Mouse (Mus musculus) left cerebral cortex, postnatal 14 days (tissue): ENCODE results near the gene Tecta. TPM values are rescaled to one million over a fixed set of nuclear protein-coding genes. Genes with fewer than 3 reads are reported as not detected.

Source experiments
- DNase-seq, 2 experiments: peaks; one replicate each; pipeline ENCODE4 v3.0.0; 2021 to 2022; ENCODE audit warnings: low spot score in 2 of 2, mixed read lengths in 1 of 2
- intact Hi-C: fragments of 180-260 bp; cut with DNase I; formaldehyde crosslinking; loops from one replicate; pipeline ENCODE4 v1.15.1; 2025
- total RNA-seq, 2 experiments: library from RNA; stranded (reverse); gene quantifications; 2 replicates each; pipeline ENCODE4 v1.2.3; 2021

Tecta gene
- total RNA-seq, 2 experiments from 2014 or later: 0.18 to 0.66 TPM

DNA sequence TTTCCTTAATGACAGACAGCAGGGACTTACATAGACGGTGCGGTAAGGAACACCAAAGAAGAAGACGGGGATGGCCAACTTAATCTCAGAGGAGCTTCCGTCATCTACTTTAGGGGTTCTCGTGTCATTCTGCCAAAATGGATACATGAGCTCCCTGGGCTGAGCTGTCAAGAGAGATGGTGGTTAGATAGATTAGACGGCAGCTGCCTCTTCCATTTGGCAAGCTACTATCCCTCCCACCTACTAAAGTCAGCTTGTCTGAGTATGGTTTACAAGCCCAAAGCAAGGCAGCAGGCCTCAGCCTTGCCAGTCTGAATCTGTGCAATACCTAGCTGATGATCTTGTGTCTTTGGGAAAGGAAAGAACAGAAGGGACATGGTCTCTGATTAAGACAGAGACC is 4.8 kb downstream of the Tecta start:
- DNase-seq: no peak
- intact Hi-C loops: loop anchor here (10.0 kb wide), 1 partner anchor 140 kb away; no protein-coding TSS in a partner anchor

DNA sequence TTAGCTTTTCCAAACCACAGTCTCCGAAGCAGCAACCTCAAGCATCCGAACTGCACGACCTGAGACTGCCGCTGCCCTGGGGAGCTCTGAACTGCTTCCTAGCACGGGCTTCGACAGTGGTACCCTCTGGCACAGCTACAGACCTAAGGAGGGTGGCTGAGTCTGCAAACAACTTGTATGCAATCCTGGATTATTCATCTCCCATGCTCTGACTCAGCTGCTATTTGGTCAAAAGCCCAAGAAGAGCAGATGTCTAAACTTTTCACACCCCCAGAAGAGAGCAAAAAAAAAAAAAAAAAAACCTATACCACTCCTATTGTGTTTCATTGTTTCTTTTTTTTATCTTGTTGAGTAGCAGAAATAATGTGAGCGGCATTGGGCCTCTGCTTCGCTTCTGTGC is 5.4 kb downstream of the Tecta start:
- intact Hi-C loops: loop anchor here (10.0 kb wide), 1 partner anchor 140 kb away; no protein-coding TSS in a partner anchor
- no peak for DNase-seq

DNA sequence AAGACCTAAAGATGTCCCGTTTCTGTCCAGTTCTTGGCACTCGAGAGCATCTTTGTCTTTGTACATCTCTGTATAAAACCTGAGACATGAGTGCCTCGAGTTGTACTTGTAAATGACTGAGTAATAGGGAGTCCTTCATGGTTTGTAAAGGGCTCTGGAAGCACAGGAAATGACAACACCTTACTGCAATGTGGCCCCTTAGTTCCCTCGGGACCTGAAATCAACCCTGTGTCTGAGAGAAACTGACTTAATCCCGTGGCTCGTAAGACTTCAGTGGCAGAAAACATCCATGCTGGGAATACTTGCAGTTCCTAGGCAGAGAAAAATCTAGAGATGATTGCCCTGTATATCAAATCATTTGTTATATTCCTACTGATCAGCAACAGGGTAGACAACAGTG is 6.8 kb downstream of the Tecta start:
- DNase-seq: no peak
- intact Hi-C loops: loop anchor here (10.0 kb wide), 1 partner anchor 142 kb away; no protein-coding TSS in a partner anchor

DNA sequence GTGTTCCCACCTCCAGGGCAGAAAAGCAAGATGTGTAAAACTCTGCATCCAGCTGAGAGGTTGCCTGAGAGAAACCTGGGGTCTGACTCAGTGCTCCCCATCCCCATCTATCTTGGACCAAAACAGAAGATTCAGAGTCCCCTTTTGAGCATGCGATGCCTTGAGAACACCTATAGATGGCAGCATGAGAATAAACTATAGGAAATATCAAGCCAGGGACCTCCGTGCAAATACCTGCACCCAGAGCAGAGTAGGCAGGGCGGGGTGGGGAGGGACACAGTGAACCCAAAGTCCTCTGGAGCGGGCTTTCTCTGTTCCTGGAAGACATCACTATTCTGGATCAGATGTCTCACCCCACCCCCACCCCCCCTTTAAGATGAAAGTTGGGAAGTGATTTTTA is 11.2 kb downstream of the Tecta start:
- intact Hi-C loops: loop anchor here (2.0 to 5.0 kb wide), 2 partner anchors 56 to 556 kb away; partner anchors contain the start of gene Grik4
- peak; percentile 15 to 42 for DNase-seq

DNA sequence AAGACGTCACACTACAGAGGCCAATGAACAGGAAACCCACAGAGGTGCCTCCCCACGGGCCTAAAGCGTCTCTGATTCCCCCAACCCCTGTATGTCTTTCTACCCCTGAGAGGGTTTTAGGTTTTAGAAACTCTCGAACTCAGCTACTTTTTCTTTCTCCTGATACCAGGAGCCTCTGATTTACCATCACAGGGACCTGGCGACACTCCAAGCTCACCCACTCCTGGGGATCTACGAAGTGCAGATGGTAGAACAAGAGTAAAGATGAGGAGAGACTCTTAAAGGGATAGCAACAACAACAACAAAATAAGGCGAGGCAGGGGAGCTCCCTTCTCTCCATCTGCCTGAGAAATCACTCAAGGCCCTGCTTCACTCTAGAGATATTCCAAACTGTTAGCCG is 12.7 kb downstream of the Tecta start:
- DNase-seq: peak in 1 of 2 experiments; percentile 39
- intact Hi-C loops: loop anchor here (5.0 kb wide), 1 partner anchor 55 kb away; no protein-coding TSS in a partner anchor

DNA sequence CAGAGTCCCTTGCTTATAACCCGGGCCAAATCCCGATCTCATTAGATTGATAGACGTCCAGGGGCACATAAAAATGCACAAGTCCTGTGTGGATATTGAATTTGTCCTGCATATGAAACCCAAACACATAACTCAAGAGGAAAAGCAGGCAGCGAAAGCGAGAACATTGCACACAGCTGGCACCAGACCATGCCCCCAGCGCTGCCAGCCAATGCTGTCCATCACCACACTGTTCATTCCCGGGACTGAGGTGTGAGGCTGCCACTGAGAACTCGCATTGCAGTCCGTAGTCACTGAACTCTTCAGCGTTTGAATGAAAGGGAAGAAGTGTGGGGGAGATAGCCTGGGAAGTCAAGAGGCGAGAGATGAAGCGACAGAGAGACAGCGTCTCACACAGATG is 14.1 kb downstream of the Tecta start:
- no peak for DNase-seq
- intact Hi-C loops: loop anchor here (5.0 kb wide), 1 partner anchor 53 kb away; no protein-coding TSS in a partner anchor

DNA sequence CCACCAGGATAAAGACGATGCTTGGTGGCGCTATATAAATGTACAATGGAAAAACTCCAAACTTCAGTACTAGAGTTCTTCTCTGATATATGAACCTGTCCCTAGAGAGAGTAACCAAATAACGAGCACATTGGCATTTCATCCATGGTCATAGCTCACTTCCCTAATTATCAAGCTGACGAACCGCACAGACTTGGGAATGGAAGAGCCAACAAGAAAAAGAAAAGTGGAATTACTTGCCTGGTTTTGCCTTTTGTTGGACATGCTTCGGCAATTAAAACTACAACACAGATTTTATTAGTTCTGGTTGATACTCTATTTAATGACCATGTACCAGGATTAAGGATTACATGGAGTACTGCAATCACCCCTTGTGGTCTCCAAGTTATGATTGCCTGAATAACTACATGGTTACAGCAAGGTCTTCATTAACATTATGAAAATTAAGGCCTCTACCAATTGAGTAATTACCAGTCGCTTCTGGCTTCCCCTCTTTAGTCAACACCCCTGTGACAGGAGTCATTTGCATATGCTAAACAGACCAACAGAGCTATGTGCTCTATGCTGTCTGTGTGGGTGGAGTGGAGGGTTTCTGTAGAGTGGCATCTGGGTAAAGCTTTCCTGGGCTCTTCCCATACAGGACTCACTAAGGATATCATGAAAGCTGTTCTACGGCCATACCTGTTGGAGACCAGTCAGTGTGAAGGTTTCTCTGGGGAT is 16.9 kb downstream of the Tecta start:
- DNase-seq: no peak
- intact Hi-C loops: no loop called here

DNA sequence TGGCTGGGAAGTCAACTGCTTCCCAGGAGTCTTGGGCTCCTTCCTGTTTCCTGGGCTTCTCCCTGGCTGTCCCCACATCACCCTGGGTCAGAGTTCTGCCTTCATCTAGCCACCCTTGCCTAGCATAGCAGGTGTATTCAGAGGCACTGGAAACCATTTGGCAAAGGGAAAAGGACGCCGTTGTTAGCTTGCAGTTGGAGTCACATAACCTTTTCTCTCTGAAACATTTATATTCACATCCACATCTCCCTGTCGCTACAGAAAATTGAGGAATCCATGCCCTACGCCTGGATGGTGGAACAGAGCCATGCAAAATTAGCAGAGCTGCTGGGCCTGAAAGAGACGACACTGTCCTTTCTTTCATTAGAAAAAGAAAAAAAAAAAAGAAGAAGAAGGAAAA is 17.7 kb downstream of the Tecta start:
- DNase-seq: peak; percentile 16 to 34
- intact Hi-C loops: no loop called here

DNA sequence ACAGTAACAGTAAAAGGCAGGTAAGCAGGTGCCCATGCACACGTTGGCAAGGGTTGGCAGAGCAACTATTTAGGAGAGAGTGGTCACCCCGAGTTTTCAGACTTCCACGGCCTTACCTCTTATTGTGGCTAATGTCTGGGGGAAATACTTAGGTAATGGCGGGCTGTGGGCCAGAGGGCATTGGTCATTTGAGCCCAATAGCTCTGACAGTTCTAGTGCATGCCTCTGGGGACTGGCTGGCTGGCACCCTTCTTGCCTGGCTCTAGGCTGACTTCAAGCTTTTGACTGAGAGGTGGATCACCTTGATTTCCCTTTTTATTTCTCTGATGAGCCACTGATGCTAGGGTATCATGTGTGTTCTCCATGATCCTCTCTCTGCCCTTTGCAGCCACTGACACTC is 21.7 kb downstream of the Tecta start:
- intact Hi-C loops: no loop called here
- no peak for DNase-seq

DNA sequence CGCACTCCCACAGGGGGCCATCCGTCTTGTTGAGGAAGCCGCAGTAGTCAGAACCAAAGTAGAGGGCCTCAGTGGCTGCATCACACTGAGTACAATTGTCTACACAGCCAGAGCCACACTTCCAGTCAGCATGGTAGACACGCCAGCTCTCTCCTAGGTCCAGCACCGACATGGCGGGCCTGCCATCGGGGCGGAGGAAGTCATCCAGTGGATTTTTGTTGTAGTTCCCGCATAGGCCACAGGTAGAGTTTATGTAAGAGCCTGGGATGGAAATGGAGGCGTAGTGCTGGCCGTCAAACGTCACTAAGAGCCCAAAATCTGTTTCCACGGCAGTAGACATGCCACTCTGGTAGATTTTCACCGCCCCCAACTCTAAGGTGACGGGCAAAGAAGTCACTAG is 22.1 kb downstream of the Tecta start:
- DNase-seq: no peak
- intact Hi-C loops: no loop called here

DNA sequence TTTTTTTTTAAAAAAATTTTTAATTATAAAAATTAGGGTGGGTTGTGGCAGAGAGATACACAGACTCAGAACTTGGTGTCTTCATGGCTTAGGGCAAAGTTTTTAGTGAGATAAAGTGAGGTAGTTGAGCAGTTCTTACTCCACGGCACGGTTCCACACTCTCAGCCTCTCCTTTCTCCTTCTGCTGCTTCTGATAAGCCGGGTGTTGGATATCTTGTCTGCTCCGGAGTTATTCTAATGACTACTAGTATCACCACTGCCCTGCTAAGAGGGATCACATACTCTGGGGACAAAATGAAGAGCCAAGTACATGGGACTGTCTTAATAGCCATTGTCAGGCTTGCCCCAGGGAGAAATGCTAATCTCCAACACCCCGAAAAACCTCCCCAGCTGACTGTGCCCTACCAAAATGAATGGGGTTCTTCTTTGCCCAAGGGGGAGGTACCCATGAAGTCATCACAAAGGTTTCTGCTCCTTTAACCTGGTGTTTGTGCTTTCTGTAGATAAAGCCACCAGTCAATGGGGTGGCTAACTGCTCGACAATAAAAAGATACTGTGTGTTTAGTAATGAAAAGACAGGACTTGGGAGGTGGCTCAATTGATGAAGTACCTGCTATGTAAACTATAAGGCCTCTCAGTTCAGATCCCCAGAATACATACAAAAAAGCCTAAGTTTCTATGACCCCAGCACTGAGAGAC is 27.9 kb downstream of the Tecta start:
- intact Hi-C loops: no loop called here
- no peak for DNase-seq

DNA sequence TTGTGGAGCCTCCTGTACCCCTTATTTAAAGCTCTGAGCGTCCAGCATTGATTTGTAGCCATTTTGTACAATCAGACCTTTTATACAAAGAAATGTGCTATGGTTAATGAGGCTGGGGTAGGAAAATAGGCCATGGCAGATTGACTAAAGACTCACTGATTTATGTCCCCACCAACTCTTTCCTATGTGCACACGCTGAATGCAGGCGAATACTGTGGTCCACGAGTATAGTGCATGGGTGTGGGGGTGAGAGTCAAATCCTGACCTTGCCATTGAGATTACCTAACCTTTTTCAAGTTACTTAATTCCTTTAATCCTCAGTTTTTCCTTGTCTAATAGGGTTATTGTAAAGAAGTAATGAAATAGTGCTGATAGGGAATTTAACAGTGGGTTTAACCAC is 42.1 kb downstream of the Tecta start:
- no peak for DNase-seq
- intact Hi-C loops: no loop called here

DNA sequence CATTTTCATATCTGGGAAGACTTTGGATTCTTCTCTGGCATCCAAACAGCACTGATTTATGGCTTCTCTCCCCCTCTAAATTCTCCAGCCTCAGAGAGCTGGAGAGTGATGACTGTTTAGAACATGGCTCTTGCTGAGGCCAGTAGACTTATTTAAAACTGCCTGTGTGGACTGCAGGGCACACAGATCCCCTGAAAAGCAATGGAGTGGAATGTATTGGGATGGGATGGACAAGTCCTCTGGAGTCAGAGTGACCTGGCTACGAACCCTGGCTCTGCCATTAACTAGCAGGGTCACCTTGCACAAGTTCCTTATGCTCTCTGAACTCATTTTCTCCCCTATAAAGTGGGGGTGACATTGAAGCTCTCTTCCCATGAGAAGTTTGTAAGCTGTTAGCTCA is 44.9 kb downstream of the Tecta start:
- intact Hi-C loops: no loop called here

DNA sequence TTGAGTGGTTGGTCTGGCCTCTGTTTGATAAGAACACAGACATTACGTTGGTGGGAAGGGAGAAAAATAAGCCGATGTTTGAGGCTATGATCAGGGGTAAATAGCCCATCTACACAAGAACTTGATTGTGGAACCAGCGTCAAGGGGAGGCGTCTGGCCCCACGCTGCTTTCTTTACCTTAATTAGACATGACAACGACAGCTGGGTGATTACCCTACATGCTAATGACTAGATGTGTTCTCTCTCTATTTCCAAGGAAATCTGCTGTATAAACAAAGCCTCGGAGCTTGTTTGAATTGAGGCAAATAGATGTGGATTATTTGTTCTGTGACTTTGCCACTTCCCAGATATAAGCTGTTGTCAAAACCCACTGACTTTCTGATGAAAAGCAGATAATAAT is 49.9 kb downstream of the Tecta start:
- no peak for DNase-seq
- intact Hi-C loops: no loop called here

More for the DNA sequence above, 44.9 kb downstream of the Tecta start:
- DNase-seq: no peak

DNA sequence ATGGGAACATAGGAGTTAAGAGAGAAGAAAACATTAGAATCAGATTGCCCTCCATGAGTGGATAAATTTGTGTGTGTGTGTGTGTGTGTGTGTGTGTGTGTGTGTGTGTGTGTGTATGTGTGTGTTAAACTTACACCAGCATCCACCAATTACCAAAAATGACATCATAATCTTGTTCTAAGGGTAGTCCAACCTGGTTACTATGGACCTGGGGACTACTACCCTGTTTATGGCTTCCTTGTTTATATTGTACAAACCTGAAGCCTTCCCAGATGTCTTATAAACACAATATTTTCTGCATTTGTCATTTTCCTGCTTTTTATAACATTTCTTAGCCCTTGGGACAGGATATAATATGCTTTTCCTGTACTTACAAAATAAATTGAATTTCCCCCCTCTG is 53.4 kb downstream of the Tecta start:
- DNase-seq: no peak
- intact Hi-C loops: no loop called here

DNA sequence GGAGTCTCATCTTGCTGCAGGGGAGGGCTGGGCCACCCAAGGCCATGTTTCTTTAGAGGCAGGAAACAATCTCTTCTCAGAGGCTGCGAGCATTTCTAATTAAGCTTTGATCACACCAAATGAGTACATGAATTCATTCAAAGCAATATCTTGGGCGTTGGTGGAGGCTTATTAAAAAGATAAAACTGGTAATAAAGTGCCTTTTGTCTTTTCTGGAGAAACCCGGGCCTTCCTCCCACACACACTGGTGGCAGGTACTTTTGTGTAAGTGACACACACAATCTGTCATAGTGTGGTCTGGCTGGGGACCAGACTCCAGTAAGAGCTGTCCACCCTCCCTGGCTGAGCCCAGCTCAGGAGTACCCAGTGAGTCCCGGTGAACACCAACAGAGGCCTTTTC is 60.6 kb downstream of the Tecta start:
- intact Hi-C loops: no loop called here
- DNase-seq: no peak

DNA sequence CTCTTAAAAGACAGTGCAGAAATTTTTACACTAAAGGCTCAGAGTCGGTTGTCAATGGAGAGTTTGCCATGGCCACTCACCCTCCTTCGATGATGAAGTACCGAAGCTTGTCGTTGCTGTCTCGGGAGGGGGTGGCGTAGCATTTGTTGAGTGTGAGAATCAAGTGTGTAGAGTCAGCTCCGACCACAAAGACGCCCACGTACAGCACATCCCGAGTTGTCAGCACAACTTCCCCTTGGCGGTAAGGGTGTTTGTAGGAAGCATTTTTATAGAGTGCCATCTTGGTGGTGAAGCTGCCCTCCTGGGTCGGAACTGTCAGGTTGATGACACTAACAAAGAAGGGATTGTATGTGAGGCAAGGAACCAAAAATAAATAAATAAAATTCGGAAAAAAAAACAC is 62.7 kb downstream of the Tecta start:
- DNase-seq: no peak
- intact Hi-C loops: no loop called here

DNA sequence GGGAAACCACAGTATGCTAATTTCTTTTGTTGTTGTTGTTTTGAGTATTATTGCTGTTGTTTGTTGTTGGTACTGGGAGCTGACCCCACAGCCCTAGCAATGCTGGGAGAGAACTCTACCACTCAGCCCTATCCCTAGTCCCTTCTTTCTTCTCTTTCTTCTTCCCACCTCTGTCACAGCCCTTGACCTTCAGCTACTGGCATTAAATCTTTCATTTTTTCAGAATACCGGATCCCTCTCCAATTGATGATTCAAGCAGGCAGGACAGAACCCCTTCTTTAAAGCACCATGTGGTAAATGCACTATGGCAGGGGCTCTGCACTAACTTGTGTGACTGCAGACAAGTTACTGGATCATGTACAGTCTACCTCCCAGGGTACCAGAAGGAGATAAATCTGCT is 63.2 kb downstream of the Tecta start:
- intact Hi-C loops: no loop called here

DNA sequence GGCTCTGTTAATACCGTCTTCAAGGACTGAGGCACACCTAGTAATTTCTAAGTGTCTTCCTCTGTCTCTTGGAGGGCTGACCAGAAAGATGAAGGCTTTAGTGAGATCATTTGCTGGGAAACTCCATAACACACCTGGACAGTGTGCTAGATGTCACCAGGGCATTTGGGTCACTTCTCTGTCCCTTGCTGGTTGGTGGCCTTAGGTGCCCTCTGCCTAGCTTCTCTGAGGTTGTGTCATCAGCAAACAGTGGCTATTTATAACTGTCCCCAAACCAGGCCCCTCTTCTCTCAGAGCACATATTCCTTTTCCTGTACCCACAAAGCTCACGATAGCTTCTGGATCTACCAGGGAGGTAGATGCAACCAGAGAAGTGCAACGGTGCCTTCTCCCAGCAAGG is 64.8 kb downstream of the Tecta start:
- intact Hi-C loops: loop anchor here (5.0 kb wide), 1 partner anchor 52 kb away; no protein-coding TSS in a partner anchor
- no peak for DNase-seq

More for the DNA sequence above, 63.2 kb downstream of the Tecta start:
- no peak for DNase-seq

DNA sequence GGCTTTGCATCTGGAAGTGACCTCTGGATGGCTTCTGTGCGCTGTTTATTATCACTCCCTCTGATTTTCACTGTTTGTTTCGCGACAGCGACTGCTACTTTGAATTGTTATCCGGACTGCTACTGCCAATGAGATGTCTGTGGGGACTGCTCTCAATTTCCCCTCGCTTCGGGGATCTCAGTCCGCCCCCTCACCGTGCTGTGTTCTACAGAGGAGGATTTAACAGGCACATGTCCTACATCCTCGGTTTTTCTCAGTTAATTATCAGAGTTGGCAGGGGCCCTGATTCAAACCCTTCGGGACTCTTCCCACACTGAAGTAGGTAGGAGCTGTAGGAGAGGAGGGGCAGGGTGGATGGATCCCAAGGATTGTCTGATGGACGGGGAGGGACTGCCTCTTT is 67.0 kb downstream of the Tecta start:
- intact Hi-C loops: loop anchor here (5.0 kb wide), 1 partner anchor 55 kb away; no protein-coding TSS in a partner anchor
- DNase-seq: no peak

DNA sequence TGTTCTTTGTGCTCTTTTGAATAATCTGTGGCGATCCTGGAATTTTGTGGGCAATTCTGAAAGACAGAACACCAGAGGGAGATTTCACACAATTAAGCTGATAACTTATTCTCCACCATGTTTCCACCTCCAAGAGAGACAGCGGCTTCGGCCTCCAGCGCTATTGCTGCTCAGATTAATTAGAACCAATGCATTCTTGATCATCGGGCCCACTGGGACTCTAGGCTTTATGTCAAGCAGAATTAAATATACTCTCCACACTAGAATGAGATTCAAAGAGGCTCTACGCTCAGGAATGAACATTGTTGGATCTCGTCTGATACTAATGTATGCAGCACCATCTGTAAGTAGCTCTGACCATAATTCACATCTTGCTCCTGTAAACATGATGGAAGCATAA is 68.4 kb downstream of the Tecta start:
- intact Hi-C loops: loop anchor here (5.0 kb wide), 1 partner anchor 56 kb away; no protein-coding TSS in a partner anchor
- DNase-seq: no peak
